Mouse (Mus musculus) olfactory bulb, adult 2 months (tissue): Measurements from ENCODE around the gene Nagpa.

Experiments
- CTCF ChIP-seq: fragments of 200-500 bp; IDR thresholded peaks from 2 replicates; pipeline ENCODE4 v1.5.1; 2012; ENCODE audit warnings: low read depth, mild to moderate bottlenecking, low read length, moderate library complexity; ENCODE audit not compliant: insufficient read depth
- POLR2A ChIP-seq: fragments of 200-500 bp; IDR thresholded peaks from 2 replicates; pipeline ENCODE4 v1.6.1; 2012; ENCODE audit warnings: mild to moderate bottlenecking, low read depth, low read length, moderate library complexity; ENCODE audit not compliant: insufficient read depth

DNA sequence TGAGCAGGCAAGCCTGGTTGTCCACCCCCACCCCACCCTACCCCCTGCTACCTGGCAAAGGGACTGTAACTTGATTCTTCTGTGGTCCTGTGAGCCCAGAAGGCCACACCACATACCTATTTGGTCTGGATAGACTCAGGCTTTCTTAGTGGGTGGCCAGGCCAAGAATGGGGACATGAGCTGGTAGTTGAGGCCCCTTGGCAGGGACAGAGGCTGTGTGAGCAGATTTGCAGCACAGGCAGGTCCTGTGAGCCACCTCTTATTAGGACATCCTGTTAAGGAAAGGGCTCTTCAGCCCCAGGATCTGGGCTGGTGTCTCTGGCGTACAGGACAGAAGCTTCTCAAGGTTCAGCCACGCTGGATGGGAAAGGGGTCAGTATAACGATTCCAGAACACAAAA lies 46.7 kb downstream of the Nagpa start:
- TF ChIP-seq CTCF (no peak), POLR2A (no peak)
